ENCODE assay signal across 24 mouse cellular contexts in genomic region chr3:102574320-102574719, GRCm38 (mm10).
A peak's percentile ranks its signal among the peaks of the same experiment; 100 is the strongest.
DNase-seq lines count a peak whose midpoint lies in the region; ATAC-seq and TF ChIP-seq lines count a peak whose summit lies in the region.
"Had no signal": no experiment of that assay in that cellular context is flagged by ENCODE, and none has a peak within 500 bp of the region (broad histone marks: within the 10 kb centered on the region; RNA-seq: fewer than 3 reads in every experiment).

No protein-coding gene starts in this region.

- H3ac ChIP-seq in C2C12 (ENCODE audit: control insufficient read depth, insufficient read length, low read depth) = no peak overlapping the region

- no peak overlapping the region for H3K4me2 ChIP-seq in liver, postnatal 0 days (ENCODE audit: low read depth, low read length)
- H3K4me2 ChIP-seq in hindbrain, embryonic 14.5 days (replicated peaks) = no peak overlapping the region
- H3K4me2 ChIP-seq: embryonic facial prominence, embryonic 12.5 days; forebrain, embryonic 12.5 days; forebrain, embryonic 15.5 days had no signal

- H3K27ac ChIP-seq in liver, postnatal 0 days (ENCODE audit: low read depth) = no peak overlapping the region
- H3K27ac ChIP-seq in hindbrain, embryonic 14.5 days = no peak overlapping the region
- H3K27ac ChIP-seq: embryonic facial prominence, embryonic 10.5 days; embryonic facial prominence, embryonic 12.5 days; forebrain, embryonic 12.5 days; forebrain, embryonic 15.5 days had no signal

- WGBS in liver, postnatal 0 days (ENCODE audit: insufficient replicate concordance) = 61% methylated on average over 2 of the region's 2 CpGs
- 88% methylated on average over 2 of the region's 2 CpGs for WGBS in hindbrain, embryonic 14.5 days

- no peak overlapping the region for H3K9ac ChIP-seq in liver, postnatal 0 days (replicated peaks)
- no peak overlapping the region for H3K9ac ChIP-seq in hindbrain, embryonic 14.5 days
- H3K9ac ChIP-seq: embryonic facial prominence, embryonic 12.5 days; forebrain, embryonic 12.5 days; forebrain, embryonic 15.5 days; forebrain, postnatal 0 days had no signal

- peak; percentile 52 for DNase-seq in 3T3-L1 (ENCODE audit: low read depth, low spot score)
- DNase-seq in fat pad, adult 2 months (ENCODE audit: extremely low read depth, low read depth, low spot score) = peak; percentile 80
- DNase-seq in gonadal fat pad, adult 2 months (ENCODE audit: low read depth) = peak; percentile 86
- DNase-seq in liver, postnatal 0 days = no peak
- no peak for DNase-seq in adrenal gland, postnatal 4 days (ENCODE audit: low spot score in 2 of 2)
- DNase-seq in hindbrain, embryonic 14.5 days (ENCODE audit: low spot score) = no peak
- no peak for DNase-seq in layer of hippocampus, adult 9-10 months (ENCODE audit: low spot score)
- DNase-seq: adrenal gland, adult 2 months; adrenal gland, postnatal 10 days; adrenal gland, postnatal 25 days; cerebellum, adult 11-12 months; cerebellum, adult 2 months; cerebellum, adult 9-10 months; cerebellum, postnatal 10 days; cerebellum, postnatal 25 days; forebrain, postnatal 0 days had no signal

- no peak for TF ChIP-seq EP300 in liver, postnatal 0 days (IDR thresholded peaks at IDR 0.05; ENCODE audit: low read depth)

- no peaks in the 10 kb centered on the region for H3K27me3 ChIP-seq in C2C12 (ENCODE audit: control insufficient read depth, insufficient read depth, insufficient read length)
- H3K27me3 ChIP-seq in liver, postnatal 0 days (ENCODE audit: insufficient read depth, low read length) = no peaks in the 10 kb centered on the region
- H3K27me3 ChIP-seq in hindbrain, embryonic 14.5 days (ENCODE audit: control insufficient read depth, insufficient read depth, low read length) = no peaks in the 10 kb centered on the region
- H3K27me3 ChIP-seq: CH12.LX; embryonic facial prominence, embryonic 12.5 days; forebrain, embryonic 12.5 days; forebrain, embryonic 15.5 days had no signal

- no peaks in the 10 kb centered on the region for H3K79me3 ChIP-seq in C2C12 (ENCODE audit: low read depth)

- H3K4me3 ChIP-seq in C2C12 (ENCODE audit: insufficient read depth, poor library complexity, severe bottlenecking) = no peak overlapping the region
- no peak overlapping the region for H3K4me3 ChIP-seq in liver, postnatal 0 days (ENCODE audit: low read depth, low read length)
- H3K4me3 ChIP-seq in hindbrain, embryonic 14.5 days (replicated peaks; ENCODE audit: low read length) = no peak overlapping the region
- H3K4me3 ChIP-seq: embryonic facial prominence, embryonic 10.5 days; embryonic facial prominence, embryonic 12.5 days; forebrain, embryonic 12.5 days; forebrain, embryonic 15.5 days had no signal

- no peaks in the 10 kb centered on the region for H3K36me3 ChIP-seq in C2C12 (ENCODE audit: control insufficient read depth, insufficient read depth)
- no peaks in the 10 kb centered on the region for H3K36me3 ChIP-seq in liver, postnatal 0 days (replicated peaks; ENCODE audit: insufficient read depth, low read length)
- no peaks in the 10 kb centered on the region for H3K36me3 ChIP-seq in hindbrain, embryonic 14.5 days (replicated peaks; ENCODE audit: control insufficient read depth, insufficient read depth)
- H3K36me3 ChIP-seq: embryonic facial prominence, embryonic 10.5 days; embryonic facial prominence, embryonic 12.5 days; forebrain, embryonic 12.5 days; forebrain, embryonic 15.5 days; G1E had no signal

- H3K79me2 ChIP-seq in C2C12 (ENCODE audit: control insufficient read depth, insufficient read depth) = no peaks in the 10 kb centered on the region

- H3K4me1 ChIP-seq in liver, postnatal 0 days (ENCODE audit: insufficient read depth) = no peaks in the 10 kb centered on the region
- H3K4me1 ChIP-seq in hindbrain, embryonic 14.5 days (replicated peaks; ENCODE audit: control insufficient read depth, insufficient read depth, low read length) = no peaks in the 10 kb centered on the region
- H3K4me1 ChIP-seq: embryonic facial prominence, embryonic 10.5 days; forebrain, embryonic 12.5 days; forebrain, embryonic 15.5 days had no signal

- H3K9me3 ChIP-seq in liver, postnatal 0 days (ENCODE audit: low read length) = no peaks in the 10 kb centered on the region
- H3K9me3 ChIP-seq in hindbrain, embryonic 14.5 days (ENCODE audit: control insufficient read depth, low read length) = no peaks in the 10 kb centered on the region
- H3K9me3 ChIP-seq: embryonic facial prominence, embryonic 10.5 days; embryonic facial prominence, embryonic 12.5 days; forebrain, embryonic 12.5 days; forebrain, embryonic 15.5 days; G1E had no signal

- no peak for TF ChIP-seq CTCF in C2C12 (IDR thresholded peaks at IDR 0.05; ENCODE audit: control insufficient read depth, insufficient read depth, insufficient read length)
- no peak for TF ChIP-seq CTCF in liver, postnatal 0 days (IDR thresholded peaks at IDR 0.05; ENCODE audit: low read depth)

- no peak for ATAC-seq in liver, postnatal 0 days
- ATAC-seq in hindbrain, embryonic 14.5 days (ENCODE audit: low FRiP score) = no peak
- ATAC-seq: CD4-positive, CD25-positive, alpha-beta regulatory T cell, adult 4 months; forebrain, embryonic 15.5 days; forebrain, postnatal 0 days had no signal

TF ChIP-seq in C2C12, 6 proteins besides CTCF, POLR2A, EP300 and RAD21:
- peak; percentile 93 for TF ChIP-seq CEBPB (IDR thresholded peaks at IDR 0.05; ENCODE audit: low read depth)
- TF ChIP-seq MYOG (IDR thresholded peaks at IDR 0.05; ENCODE audit: control insufficient read depth, extremely low read depth, insufficient read length) = no peak
- no peak for TF ChIP-seq MAX (IDR thresholded peaks at IDR 0.05)
- TF ChIP-seq MYOD1 (IDR thresholded peaks at IDR 0.05; ENCODE audit: control insufficient read depth, insufficient read length, low read depth) = no peak
- TF ChIP-seq FOSL1 (IDR thresholded peaks at IDR 0.05; ENCODE audit: insufficient read depth, low read length, poor library complexity, severe bottlenecking) = no peak

Comparison
In these comparisons a context has a peak if more than half of its experiments do, and no peak if none do; other contexts are left out.
1. DNase-seq: peak in 3T3-L1 (single experiment), fat pad, adult 2 months (single experiment) and gonadal fat pad, adult 2 months (single experiment); none in liver, postnatal 0 days (single experiment), adrenal gland, postnatal 4 days (0 of 2), hindbrain, embryonic 14.5 days (single experiment) and layer of hippocampus, adult 9-10 months (single experiment).